Mouse (Mus musculus) T-cell, adult 2 months (primary cell): ENCODE measurements around the gene Atp1a2.

Experiments
- DNase-seq: peaks from one replicate; pipeline ENCODE4 v3.0.0; 2022; ENCODE audit warnings: low spot score

Atp1a2 gene

DNA sequence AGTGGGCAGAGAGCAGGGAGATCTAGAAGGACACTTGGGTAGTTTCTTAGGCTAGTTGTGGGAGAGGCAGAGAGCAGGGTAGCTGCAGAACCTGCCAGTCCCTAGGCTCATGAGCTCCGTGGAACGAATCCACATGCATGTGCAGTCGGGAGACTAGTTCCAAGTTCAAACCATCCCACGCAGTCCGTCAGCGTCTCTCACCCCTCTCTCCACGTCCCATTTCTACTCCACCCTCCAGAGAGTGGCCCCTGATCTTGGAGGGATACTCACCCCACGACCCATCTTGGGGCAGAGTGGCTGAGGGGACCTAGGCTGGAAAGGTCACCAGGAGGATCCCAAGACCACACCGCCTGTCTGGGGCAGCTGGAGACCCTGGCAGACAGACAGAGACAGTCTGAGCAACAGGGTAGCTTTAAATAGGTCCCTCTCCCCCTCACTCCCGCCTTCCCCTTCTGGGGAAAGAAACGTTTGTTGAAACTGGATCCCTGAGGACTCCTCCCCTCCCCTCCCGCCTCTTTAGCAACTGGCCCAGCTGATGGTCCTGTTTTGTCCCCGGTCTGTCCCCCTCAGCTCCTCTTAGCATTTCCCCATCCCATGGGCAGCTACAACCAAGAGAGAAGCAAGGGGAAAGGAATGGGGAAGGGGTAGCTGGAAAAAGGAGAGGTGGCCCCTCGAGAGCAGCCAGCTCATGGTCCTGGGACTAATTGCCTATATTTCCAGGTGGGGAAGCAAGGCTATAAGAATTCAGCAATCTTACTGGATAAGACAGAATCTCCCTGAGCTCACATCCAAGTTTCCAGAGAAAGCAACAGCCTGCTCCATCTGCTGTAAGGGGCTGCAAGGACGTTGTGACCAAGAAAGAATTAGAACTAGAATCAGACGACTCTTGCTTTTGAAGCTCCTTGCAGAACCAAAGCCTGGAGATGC, at the start of gene Atp1a2:
Gene Atp1a2 (minus strand): TSS at position 454 of the 927 bp plus-strand sequence.
- no peak for DNase-seq

DNA sequence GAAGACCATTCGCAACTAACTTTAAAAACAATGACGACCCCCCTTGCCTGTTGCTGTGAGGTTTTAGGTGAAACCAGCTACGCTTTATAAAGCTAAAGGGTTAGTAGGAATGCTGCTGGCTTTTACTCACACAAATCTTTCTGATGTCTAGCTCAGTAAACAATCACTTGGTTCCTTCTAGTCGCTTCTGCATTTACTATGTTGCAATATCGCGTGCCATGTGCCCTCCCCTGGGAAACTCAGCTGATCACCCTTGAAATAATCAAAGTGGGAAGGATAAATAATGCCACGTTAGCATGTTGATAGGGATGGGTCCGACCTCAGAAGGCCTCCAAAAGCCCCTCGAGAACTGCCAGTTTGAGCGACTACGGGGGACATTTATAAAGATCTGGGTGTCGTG, 49.5 kb upstream of the Atp1a2 start:
- DNase-seq: no peak

DNA sequence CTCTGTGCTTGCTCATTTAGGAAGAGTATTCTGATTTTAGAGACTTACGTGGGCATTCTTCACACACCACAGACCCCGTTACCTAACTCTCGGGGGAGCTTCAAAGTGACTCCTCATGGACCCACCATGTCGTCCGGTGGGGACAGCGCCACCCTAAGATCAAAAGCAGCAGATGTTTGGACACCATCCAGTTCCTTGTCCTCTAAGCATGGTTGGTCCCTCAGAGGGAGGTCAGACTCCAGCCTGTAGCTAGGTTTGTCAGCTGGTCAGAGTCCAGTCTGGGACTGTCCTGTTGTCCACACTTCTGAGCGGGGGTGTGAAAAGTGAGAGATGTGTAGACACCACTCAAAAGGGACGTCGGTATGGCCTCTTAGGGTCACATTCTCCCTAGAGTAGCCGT, 48.8 kb upstream of the Atp1a2 start:
- DNase-seq: no peak

DNA sequence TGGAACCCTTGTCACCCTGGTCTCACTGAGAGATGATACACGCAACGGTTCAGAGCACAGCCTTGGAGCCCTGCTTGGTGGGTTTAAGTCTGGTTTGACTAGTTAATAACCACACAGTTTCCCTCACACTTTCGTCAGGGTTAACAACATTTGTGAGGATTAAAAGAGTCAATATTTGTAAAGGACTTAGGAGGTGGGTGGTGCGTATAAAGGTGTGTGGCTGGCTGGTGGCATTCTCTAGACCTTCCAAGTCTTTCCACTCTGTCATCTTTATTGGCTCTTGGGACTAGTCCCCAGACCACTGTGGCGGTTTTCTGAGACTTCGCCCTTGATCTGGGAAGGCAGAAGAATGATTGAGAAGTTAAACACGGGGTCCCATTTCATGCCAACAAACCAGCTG, 47.0 kb upstream of the Atp1a2 start:
- DNase-seq: no peak

DNA sequence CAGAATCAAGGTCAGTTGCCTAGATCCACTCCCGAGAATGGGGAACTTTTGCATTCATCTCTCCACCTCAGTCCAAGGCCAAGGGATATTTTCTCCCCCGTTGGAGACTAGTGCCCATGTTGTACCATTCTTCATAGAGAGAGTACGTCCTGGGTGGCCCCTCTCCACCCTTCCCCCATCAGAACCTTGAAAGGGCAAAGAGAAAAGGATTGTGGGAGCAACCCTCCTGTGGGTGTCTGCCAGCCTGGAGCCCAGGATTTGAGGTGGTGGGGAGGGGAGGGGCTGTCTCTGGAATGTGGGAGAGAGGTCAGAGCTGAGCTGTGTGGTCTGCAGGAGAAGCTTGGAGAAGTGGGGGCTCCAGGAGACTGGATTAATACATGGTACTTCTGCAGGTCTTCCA, 46.0 kb upstream of the Atp1a2 start:
- DNase-seq: no peak

DNA sequence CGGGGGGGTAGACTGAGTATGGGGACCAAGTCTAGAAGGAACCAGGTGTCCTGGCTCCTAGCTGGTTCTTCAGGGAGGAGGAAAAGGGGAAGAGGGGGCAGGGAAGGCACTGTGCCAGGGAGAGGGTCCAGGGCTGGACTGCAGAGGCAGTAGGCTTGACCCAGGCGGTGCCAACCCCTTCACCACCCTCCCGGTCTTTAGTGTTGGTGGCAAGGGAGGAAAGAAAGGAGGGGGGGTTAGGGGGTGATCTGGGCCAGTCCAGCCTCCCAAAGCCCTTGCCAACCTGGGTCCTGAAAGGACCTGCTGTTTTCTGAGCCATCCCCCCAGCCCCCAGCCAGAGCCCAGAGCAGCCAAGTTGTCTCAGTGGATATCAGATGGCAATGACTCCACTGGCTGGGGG, 44.9 kb upstream of the Atp1a2 start:
- DNase-seq: no peak

DNA sequence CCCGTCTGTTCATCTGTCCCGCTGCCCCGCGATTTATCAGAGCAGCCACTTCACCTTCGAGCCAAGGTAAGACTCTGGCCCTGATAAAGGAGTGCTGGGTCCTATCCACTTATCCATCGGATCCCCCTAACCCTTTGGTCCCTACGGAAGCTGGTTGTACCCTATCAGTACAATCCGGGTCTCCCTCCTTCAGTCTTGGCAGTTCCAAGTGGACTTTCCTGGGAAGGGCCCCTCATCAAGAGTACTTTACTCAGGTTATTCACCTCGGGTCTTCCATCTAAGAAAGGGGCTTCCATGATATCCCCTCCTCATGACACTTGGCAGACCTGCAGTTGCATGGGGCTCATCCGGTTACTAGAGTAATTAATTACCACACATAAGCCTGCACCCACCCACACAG, 43.5 kb upstream of the Atp1a2 start:
- DNase-seq: no peak

DNA sequence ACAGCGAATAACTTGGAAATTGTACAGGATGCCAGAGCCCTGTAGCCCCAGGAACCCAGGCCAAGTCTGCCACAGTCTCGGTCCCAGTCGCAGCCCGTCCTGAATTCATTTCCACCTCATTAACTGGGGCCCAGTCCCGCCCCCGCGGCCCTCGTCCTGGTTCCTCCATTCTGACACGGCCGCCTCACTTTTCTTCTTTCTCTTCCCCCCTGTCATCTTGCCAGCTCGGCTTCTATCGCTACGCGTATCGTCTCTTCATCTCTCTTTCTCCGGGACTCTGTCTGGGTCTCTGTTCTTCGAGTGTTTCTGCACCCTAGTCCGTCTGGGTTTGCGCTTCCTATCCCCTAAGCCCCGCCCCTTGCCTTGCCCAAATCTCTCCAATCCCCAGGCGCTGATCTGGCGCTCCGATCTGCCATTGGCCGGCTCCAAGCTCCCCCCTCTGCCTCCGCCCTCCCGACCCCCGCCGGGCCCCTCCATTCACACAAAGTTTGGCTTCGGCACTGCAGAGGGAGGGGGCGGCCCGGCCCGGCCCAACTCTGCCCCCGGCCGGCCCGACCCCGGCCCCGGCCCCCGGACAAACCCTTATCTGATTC, 43.0 kb upstream of the Atp1a2 start, which contains the start of gene Kcnj10:
Gene Kcnj10 (plus strand): TSS at position 482 of the 593 bp plus-strand sequence.
- peak; percentile 60 for DNase-seq

DNA sequence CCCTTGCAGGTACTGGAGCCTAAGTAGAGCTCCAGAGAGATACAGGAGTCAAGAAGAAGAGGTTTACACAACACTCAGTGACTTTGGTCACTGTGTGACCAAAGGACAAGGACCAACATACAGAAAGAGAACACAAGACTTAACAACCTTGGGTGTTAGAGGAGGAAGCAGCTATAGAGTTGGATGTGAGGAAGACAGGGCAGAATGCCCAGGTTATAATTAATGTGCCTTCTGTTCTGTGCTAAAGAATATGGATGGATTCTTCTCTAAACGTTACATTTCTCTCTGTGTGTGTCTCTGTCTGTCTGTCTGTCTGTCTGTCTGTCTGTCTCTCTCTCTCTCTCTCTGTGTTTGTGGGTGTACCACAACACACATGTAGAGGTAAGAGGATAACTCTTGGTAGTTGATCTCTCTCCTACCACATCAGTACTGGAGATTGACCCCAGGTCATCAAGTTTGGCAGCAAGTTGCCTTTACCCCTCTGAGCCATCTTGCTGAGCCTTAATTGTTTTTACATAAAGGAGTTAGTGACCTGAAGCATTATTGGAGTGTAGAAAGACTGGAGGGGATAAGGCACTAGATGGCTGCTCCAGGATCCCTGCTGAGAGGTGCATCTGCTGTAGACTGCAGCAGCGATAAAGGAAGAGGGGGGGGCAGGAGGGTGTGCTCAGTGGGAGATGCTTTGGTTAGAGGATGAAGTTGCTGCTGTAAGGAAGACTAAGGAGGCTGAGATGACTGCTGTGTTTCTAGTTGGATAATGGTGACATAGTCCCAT, 39.7 kb upstream of the Atp1a2 start:
- no peak for DNase-seq

DNA sequence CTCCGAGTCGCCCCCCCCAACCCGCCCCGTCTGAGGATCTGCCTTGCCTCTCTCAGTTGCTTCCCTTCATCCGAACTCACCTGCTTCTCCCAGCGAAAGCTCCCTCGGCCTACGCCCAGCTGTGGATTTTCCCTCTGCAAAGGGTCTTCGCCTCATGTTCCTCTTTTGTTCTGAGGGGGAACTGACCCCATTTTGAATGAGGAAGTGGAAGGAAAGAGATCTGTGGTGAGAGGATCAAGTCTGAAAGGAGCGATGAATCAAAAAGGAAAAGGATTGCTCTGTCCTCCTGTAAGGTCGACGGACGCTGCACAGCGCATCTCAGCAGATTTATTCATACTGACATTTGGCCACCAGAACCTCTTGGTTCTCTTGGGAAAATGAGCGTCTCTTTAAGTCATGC, 37.9 kb upstream of the Atp1a2 start:
- DNase-seq: no peak

DNA sequence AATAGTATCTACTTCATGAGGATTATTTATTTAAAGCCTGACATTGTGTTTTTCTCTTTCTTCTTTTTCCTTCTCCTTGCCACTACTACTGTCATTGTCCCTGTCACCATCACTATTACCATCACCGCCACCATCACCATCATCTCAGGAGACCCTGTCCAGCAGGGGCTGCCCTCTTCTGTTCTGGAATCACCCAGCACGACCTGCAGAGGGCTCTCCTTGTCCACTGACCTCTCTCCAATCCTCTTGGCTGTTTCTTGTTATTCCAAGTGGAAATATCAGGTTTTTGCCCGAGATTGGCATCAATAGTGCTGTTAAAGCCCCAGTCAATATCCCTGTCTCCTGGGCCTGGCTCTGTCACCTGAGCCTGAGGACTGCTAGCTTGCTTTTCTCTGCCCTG, 35.6 kb upstream of the Atp1a2 start:
- no peak for DNase-seq

DNA sequence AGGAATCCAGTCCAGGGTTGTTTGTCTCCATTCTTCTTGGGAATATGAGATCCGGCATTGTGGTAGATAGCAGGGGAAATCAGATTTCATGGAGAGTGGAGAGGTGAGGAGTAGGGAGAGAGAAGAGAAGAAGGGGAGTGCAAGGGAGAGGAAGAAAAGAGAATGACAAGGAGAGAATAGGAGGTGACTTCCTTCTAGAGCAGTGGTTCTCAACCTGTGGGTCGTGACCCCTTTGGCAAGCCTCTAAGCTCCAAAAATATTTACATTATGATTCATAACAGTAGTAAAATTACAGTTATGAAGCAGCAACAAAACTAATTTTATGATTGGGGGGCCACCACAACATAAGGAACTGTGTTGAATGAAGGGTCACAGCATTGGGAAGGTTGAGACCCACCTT, 35.1 kb upstream of the Atp1a2 start:
- no peak for DNase-seq

DNA sequence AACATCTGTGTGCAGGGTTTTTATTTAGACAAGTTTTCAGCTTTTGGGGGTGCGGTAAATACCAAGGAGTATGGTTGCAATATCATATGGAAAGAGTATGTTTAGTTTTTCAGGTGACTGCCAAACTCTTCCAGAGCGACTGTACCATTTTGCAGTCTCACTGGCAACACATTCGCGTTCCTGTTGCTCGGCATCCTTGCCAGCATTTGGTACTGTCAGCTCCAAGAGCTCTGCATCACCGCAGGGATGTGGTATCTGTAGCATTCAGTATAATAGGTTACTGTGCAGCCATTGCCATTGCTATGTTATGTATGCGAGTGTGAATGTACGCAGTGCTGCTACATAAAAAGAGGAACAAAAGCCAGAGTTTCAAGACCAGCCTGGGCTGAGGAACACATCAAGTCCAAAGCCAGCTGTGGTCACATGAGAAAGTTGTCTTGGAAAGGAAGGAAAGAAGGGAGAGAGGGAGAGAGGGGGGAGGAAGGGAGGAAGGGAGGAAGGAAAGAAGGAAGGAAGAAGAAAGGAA, 33.6 kb upstream of the Atp1a2 start:
- no peak for DNase-seq

DNA sequence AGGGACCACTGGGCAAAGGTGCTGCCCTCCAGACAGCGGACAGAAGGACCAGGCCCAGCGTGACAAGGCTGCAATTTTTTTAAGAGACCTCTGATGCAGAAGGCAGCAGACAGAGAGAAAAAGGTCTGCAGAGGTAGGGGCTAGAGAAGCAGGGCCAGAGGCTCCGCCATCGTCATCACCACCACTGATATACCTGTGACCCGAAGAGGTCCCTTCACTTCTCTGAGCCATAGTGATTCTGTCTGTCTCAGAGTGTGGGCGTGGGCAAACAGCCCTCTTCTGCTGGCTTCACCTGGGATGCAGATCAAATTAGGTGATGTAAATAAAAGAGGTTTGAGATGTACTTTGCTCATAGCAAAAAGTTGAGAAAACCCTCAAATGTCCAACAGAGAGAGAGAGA, 31.8 kb upstream of the Atp1a2 start:
- DNase-seq: no peak

DNA sequence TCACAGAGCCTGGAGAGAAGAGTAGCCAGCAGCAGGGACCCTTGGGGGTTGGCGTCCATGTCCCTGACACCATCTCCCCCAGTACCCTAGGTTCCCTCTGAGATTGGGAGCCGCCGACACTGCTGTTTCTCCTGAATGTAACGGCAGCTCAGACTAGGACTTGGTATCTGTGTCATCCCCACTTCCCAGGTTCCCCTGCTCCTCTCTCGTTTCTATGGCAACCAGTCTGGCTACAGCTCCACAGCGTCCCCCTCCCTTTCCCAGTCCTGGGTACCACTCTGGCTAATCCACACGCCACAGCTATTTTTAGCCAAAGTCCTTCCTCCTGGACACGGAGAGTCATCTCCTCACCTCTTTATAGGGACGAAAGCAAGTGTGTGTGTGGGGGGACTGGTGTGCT, 31.3 kb upstream of the Atp1a2 start, which contains the start of gene Kcnj9:
Gene Kcnj9 (minus strand): TSS at position 188 of the 400 bp plus-strand sequence.
- no peak for DNase-seq

DNA sequence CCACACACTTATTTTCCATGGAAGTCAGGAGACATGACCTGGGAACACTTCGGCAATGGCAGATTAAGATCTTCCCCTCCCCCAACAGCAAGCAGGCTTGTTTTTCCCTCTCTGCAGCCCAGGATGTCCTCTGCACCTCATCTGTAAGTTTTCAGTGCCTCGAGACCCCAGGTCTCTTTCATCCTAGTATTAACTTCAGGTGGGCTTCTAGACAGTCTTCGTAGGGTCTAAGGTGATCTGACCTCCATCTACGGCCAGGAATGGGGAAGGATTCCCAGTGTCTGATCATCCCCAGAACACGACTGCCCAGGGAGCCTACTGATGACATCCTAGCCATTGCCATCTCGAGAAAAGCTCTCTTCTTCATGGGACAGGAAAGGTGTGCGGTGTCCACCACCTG, 30.6 kb upstream of the Atp1a2 start:
- DNase-seq: no peak

DNA sequence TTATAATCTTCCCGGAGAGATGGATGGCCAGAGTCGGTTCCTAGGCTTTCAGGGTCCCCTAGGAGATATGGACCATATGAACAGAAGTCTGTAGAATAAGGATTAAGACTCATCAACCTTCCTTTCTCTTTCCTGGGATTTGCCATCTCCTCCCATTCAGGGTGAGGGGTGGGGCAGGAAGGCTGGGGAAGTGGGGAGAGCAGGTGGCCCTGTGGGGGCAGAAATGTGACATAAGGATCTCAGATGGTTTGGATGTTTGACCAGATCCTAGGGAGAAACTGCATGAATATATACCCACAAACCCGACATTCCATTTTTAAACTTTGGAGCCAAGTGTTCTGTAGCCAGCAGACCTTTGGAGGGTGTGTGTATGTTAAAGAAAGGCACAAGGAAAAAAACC, 30.2 kb upstream of the Atp1a2 start:
- no peak for DNase-seq

DNA sequence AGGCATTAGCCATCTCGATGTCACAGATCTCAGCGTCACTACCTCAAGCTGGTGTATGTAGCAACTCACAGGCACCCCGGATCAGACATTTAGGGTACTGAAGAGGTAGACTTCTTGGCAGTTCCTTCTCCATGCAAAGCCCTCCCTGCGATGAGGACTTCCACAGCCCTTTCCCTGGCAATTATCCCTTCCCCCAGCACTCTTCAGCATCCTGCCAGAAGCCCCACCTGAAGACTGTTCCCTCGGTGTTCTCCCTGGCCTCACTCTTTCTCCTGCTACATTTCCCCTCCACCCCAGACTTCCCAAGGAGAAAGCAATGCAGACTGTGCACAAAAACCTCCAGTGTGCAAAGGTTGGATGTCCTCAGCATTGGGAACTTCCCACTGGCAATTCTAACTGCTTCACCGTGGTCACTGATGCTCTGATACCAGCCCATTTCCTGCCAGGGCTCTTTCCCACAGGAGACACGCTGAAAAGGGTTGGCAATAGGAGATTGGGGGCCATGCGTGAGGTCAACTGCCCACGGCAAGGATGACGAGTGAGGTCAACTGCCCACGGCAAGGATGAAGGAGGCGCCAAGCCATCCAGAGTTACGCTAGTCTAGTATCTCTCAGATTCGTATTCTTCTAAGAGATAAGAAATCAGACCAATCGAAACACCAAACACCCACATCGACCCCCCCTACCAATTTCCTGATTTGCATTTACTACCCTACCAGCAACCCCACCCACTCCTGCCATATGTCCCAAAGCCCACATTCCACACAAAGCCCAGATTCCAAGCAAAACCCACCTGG, 29.5 kb upstream of the Atp1a2 start:
- no peak for DNase-seq

DNA sequence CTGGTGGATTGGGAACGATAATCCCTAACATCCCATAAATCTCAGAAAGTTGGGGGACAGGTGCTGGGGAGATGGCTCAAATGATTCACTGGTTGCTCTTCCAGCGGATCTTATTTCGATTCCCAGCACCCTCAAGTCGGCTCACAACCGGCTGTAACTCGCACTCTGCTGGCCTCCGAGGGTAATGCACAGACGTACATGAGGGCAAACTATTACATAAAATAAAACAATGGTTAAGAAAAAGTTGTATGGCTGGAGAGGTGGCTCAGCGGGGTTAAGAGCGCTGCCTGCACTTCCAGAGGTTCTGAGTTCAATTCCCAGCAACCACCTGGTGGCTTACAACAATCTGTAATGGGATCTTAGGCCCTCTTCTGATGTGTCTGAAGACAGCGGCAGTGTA, 28.8 kb upstream of the Atp1a2 start:
- DNase-seq: no peak

DNA sequence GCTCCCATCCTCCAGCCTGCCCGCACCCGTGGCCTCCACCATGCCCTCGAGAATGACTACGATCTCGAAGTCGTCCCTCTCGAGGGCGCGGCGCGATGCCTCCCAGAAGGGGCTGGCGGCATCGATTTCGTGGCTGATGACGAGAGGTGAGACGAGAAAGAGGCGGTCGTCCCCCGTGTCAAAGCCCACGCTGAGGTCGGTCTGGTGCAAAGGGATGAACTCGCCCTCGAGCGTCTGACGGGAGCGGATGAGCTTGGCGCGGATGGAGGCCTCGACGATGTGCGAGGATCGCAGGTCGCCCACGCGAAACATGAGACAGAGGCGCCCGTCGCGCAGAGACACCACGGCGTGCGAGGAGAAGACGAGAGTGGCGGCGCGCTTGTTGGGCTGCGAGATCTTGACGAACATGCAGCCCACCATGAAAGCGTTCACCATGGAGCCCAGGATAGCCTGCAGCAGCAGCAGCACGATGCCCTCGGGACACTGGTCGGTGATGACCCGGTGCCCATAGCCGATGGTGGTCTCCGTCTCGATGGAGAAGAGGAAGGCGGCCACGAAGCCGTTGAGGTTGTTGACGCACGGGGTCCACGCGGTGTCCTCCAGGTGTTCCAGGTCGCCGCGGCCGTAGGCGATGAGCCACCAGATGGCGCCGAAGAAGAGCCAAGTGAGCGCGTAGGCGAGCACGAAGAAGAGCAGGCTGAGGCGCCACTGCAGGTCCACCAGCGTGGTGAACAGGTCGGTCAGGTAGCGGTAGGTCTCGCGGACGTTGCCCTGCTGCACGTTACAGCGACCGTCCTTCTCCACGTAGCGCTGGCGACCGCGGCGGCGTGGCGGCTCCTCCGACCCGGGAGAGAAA, 28.0 kb upstream of the Atp1a2 start:
- peak; percentile 67 for DNase-seq

DNA sequence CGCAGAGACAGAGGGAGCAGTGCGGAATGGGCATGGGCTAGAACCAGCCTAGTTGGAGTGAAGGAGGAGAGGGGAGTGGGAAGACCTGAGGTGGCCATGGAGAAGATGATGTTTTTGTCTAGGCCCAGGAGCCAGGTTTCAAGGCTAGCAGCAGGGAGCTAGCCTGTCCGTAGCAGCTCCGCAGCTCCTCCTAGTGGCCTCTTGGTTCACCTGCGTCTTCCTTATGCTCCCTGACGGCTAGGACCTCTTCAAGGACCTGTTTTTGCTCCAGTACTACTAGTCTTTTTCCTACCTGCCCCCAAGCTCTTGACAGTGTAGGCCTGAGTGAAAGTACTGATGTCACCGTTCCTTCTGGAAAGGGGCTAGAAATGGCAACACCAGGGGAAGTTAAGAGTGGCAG, 26.9 kb upstream of the Atp1a2 start:
- DNase-seq: peak; percentile 62
